Mouse (Mus musculus): ENCODE data around the gene Casc4.
"Not testable (repeated sequence)": the region's sequence is repeated elsewhere in the genome, so short reads cannot be mapped to it uniquely, and the experiment has no call there.

Casc4 gene

GRCm38 (mm10) chr2:121916047-121916970, 49.5 kb downstream of the Casc4 start:
- DNase-seq, result peak; percentile 7

- not testable (repeated sequence) for DNase-seq
Observed at GRCm38 (mm10) chr2:121937624-121938023, 70.9 kb downstream of the Casc4 start.

- no peak for DNase-seq
Observed at GRCm38 (mm10) chr2:121943364-121943763, 76.6 kb downstream of the Casc4 start.

- no peak for DNase-seq
Observed at GRCm38 (mm10) chr2:121954971-121955656, 88.3 kb downstream of the Casc4 start.

- peak; percentile 98 for DNase-seq
Observed at GRCm38 (mm10) chr2:121955765-121956223, 89.0 kb downstream of the Casc4 start, which contains the start of the genes Ctdspl2 and Mageb3. Gene Ctdspl2, plus strand, starts transcription at chr2:121956001. Gene Mageb3, minus strand, starts transcription at chr2:121956092.

GRCm38 (mm10) chr2:121956224-121957018, 89.7 kb downstream of the Casc4 start:
- peak; percentile 95 for DNase-seq

GRCm38 (mm10) chr2:121957216-121957792, 90.5 kb downstream of the Casc4 start:
- DNase-seq, result no peak

All from lung, postnatal 14 days (tissue).